Mouse (Mus musculus): ENCODE measurements at regions not wholly inside any gene's neighbourhood (a gene's known extent, or its start where the extent isn't known, plus 50 kb on each side); places are given as distances from the start of the nearest gene placed in this dataset.

GRCm38 (mm10) chr12:15459429-15459828 lies 357.3 kb downstream of the Trib2 start:
- no peak for TF ChIP-seq CTCF (IDR thresholded peaks at IDR 0.05; ENCODE audit: control insufficient read depth, insufficient read depth, low read length)
- no peak for TF ChIP-seq POLR2A (IDR thresholded peaks at IDR 0.05; ENCODE audit: borderline replicate concordance, control insufficient read depth, low read depth, low read length)
